Mouse (Mus musculus) midbrain, embryonic 11.5 days (tissue): Measurements from ENCODE around the gene Reep1. TPM values are rescaled to one million over a fixed set of nuclear protein-coding genes. Genes with fewer than 3 reads are reported as not detected.

Source experiments
- ATAC-seq: fragments of 200-750 bp; cut with Nextera tagmentation; 2 replicates; pipeline ENCODE4 v1.8.0; 2017; ENCODE audit warnings: moderate TSS enrichment, moderate library complexity; ENCODE audit not compliant: low FRiP score
- DNase-seq: peaks from one replicate; pipeline ENCODE4 v3.0.0; 2015; ENCODE audit warnings: low spot score; ENCODE audit errors: missing footprints
- H3K27ac ChIP-seq: fragments of 300-500 bp; sonication (generic); 2 replicates; pipeline ENCODE4 v1.5.1; 2014; ENCODE audit warnings: low read depth, low read length
- H3K27me3 ChIP-seq: fragments of 300-500 bp; sonication (generic); 2 replicates; pipeline ENCODE4 v1.6.1; 2014; ENCODE audit warnings: mild to moderate bottlenecking, low read length, moderate library complexity, mixed read lengths; ENCODE audit not compliant: control insufficient read depth, insufficient read depth
- H3K36me3 ChIP-seq: fragments of 300-500 bp; sonication (generic); 2 replicates; pipeline ENCODE4 v1.6.1; 2014; ENCODE audit warnings: mild to moderate bottlenecking, low read length, moderate library complexity, mixed read lengths; ENCODE audit not compliant: control insufficient read depth, insufficient read depth
- H3K4me1 ChIP-seq: fragments of 300-500 bp; sonication (generic); 2 replicates; pipeline ENCODE4 v1.6.1; 2014; ENCODE audit warnings: low read length; ENCODE audit not compliant: control insufficient read depth, insufficient read depth
- H3K4me2 ChIP-seq: fragments of 300-500 bp; sonication (generic); 2 replicates; pipeline ENCODE4 v1.6.1; 2014; ENCODE audit warnings: mild to moderate bottlenecking, moderate library complexity
- H3K4me3 ChIP-seq: fragments of 300-500 bp; sonication (generic); 2 replicates; pipeline ENCODE4 v1.5.1; 2014; ENCODE audit warnings: low read depth, low read length
- H3K9ac ChIP-seq: fragments of 300-500 bp; sonication (generic); 2 replicates; pipeline ENCODE4 v1.6.1; 2014; ENCODE audit warnings: low read length
- H3K9me3 ChIP-seq: fragments of 300-500 bp; sonication (generic); 2 replicates; pipeline ENCODE4 v1.6.1; 2016; ENCODE audit warnings: low read length; ENCODE audit not compliant: control insufficient read depth
- WGBS: fragments of 180-500 bp; shearing (Covaris S2); extraction: QIAGEN DNeasy Blood & Tissue Kit; methylation state at CpG from one replicate; pipeline ENCODE4 v1.1.7; 2014; 5-methylcytosine and 5-hydroxymethylcytosine counted together
- polyA plus RNA-seq: library from polyadenylated mRNA; unstranded; fragments of >200 nt; fragmentation: Nextera tagmentation; extraction: Ambion mirVana; gene quantifications from 2 replicates; pipeline ENCODE4 v1.2.1, GENCODE M21; 2014

Reep1 gene
- polyA plus RNA-seq, 1 experiment from 2014 or later: 72.1 TPM

- H3K9me3 ChIP-seq: no peaks in the 10 kb centered on the region
- ATAC-seq: peak; percentile 40; the same call in 1 of the 2 replicates
- 0 out of 2 replicates have a peak, but pooled peaks cover 5% of the 10 kb centered on the region for H3K4me1 ChIP-seq
- no peak overlapping the region for H3K4me3 ChIP-seq
- H3K9ac ChIP-seq: no peak overlapping the region
- no peaks in the 10 kb centered on the region for H3K36me3 ChIP-seq
- no peak for DNase-seq
- H3K27me3 ChIP-seq: no peaks in the 10 kb centered on the region
- WGBS: 63% methylated on average over 9 of the region's 9 CpGs
- H3K4me2 ChIP-seq: no peak overlapping the region
- H3K27ac ChIP-seq: no peak overlapping the region
Observed at GRCm38 (mm10) chr6:71745482-71746234, 38.3 kb downstream of the Reep1 start.

- 15% methylated on average over 1 of the region's 1 CpGs for WGBS
Observed at GRCm38 (mm10) chr6:71746246-71746645, 38.9 kb downstream of the Reep1 start.

GRCm38 (mm10) chr6:71746846-71747245, 39.5 kb downstream of the Reep1 start:
- Histone ChIP-seq H3K27ac (no peak overlapping the region), H3K9me3 (no peaks in the 10 kb centered on the region), H3K4me2 (no peak overlapping the region), H3K4me3 (no peak overlapping the region), H3K4me1 (0 out of 2 replicates have a peak, but pooled peaks cover 5% of the 10 kb centered on the region), H3K36me3 (no peaks in the 10 kb centered on the region), H3K27me3 (no peaks in the 10 kb centered on the region), H3K9ac (no peak overlapping the region)
- DNase-seq (no peak), ATAC-seq (no peak)
- 78% methylated on average over 8 of the region's 8 CpGs for WGBS

More at GRCm38 (mm10) chr6:71746246-71746645, 38.9 kb downstream of the Reep1 start:
- H3K9ac ChIP-seq: no peak overlapping the region
- no peaks in the 10 kb centered on the region for H3K36me3 ChIP-seq
- DNase-seq: no peak
- no peak overlapping the region for H3K4me3 ChIP-seq
- no peak overlapping the region for H3K27ac ChIP-seq
- 0 out of 2 replicates have a peak, but pooled peaks cover 5% of the 10 kb centered on the region for H3K4me1 ChIP-seq
- no peaks in the 10 kb centered on the region for H3K9me3 ChIP-seq
- no peaks in the 10 kb centered on the region for H3K27me3 ChIP-seq
- H3K4me2 ChIP-seq: no peak overlapping the region
- 0 out of 2 replicates have a peak, but pooled peaks have one; percentile 59 for ATAC-seq

GRCm38 (mm10) chr6:71751602-71752001, 44.2 kb downstream of the Reep1 start:
- H3K9me3 ChIP-seq: no peaks in the 10 kb centered on the region
- DNase-seq: no peak
- no peak overlapping the region for H3K4me3 ChIP-seq
- no peak for ATAC-seq
- H3K9ac ChIP-seq: no peak overlapping the region
- H3K4me1 ChIP-seq: 0 out of 2 replicates have a peak, but pooled peaks cover 1% of the 10 kb centered on the region
- no peak overlapping the region for H3K27ac ChIP-seq
- 83% methylated on average over 2 of the region's 2 CpGs for WGBS
- no peaks in the 10 kb centered on the region for H3K36me3 ChIP-seq
- no peak overlapping the region for H3K4me2 ChIP-seq
- no peaks in the 10 kb centered on the region for H3K27me3 ChIP-seq

GRCm38 (mm10) chr6:71752791-71753464, 45.6 kb downstream of the Reep1 start:
- DNase-seq: no peak
- WGBS: 86% methylated on average over 7 of the region's 7 CpGs

GRCm38 (mm10) chr6:71757039-71757894, 49.9 kb downstream of the Reep1 start:
- Histone ChIP-seq H3K27ac (no peak overlapping the region), H3K4me1 (no peaks in the 10 kb centered on the region), H3K27me3 (no peaks in the 10 kb centered on the region), H3K9ac (no peak overlapping the region), H3K4me2 (no peak overlapping the region), H3K36me3 (no peaks in the 10 kb centered on the region), H3K4me3 (no peak overlapping the region), H3K9me3 (no peaks in the 10 kb centered on the region)
- peak; percentile 42; the same call in 1 of the 2 replicates for ATAC-seq
- 62% methylated on average over 10 of the region's 10 CpGs for WGBS
- no peak for DNase-seq

More at GRCm38 (mm10) chr6:71752791-71753464, 45.6 kb downstream of the Reep1 start:
- Histone ChIP-seq H3K4me1 (no peaks in the 10 kb centered on the region), H3K27me3 (no peaks in the 10 kb centered on the region), H3K9ac (no peak overlapping the region), H3K9me3 (no peaks in the 10 kb centered on the region), H3K27ac (no peak overlapping the region), H3K4me3 (no peak overlapping the region), H3K4me2 (no peak overlapping the region), H3K36me3 (no peaks in the 10 kb centered on the region)
- no peak for ATAC-seq

GRCm38 (mm10) chr6:71758780-71759179, 51.4 kb downstream of the Reep1 start:
- no peaks in the 10 kb centered on the region for H3K4me1 ChIP-seq
- H3K4me2 ChIP-seq: no peak overlapping the region
- H3K27me3 ChIP-seq: no peaks in the 10 kb centered on the region
- H3K9ac ChIP-seq: no peak overlapping the region
- H3K36me3 ChIP-seq: no peaks in the 10 kb centered on the region
- H3K27ac ChIP-seq: no peak overlapping the region
- no peaks in the 10 kb centered on the region for H3K9me3 ChIP-seq
- H3K4me3 ChIP-seq: no peak overlapping the region
- ATAC-seq (no peak), DNase-seq (no peak)
- WGBS: 87% methylated on average over 4 of the region's 4 CpGs

GRCm38 (mm10) chr6:71760073-71760472, 52.7 kb downstream of the Reep1 start:
- no peaks in the 10 kb centered on the region for H3K4me1 ChIP-seq
- DNase-seq (no peak), ATAC-seq (peak; percentile 19; the same call in 1 of the 2 replicates)
- H3K4me3 ChIP-seq: no peak overlapping the region
- no peak overlapping the region for H3K27ac ChIP-seq
- H3K36me3 ChIP-seq: no peaks in the 10 kb centered on the region
- H3K27me3 ChIP-seq: no peaks in the 10 kb centered on the region
- 91% methylated on average over 6 of the region's 6 CpGs for WGBS
- no peak overlapping the region for H3K4me2 ChIP-seq
- H3K9ac ChIP-seq: no peak overlapping the region
- H3K9me3 ChIP-seq: no peaks in the 10 kb centered on the region
